Mouse (Mus musculus) neural tube, embryonic 14.5 days (tissue): ENCODE data around the gene Vrk1. TPM values are rescaled to one million over a fixed set of nuclear protein-coding genes. Genes with fewer than 3 reads are reported as not detected.

Experiments
- ATAC-seq: fragments of 200-750 bp; cut with Nextera tagmentation; 2 replicates; pipeline ENCODE4 v1.8.0; 2017; ENCODE audit warnings: low read depth, mild to moderate bottlenecking, moderate TSS enrichment, moderate library complexity
- H3K27ac ChIP-seq: fragments of 300-500 bp; sonication (generic); 2 replicates; pipeline ENCODE4 v1.5.1; 2014; ENCODE audit warnings: low read depth, mild to moderate bottlenecking, control low read depth, low read length, moderate library complexity, mixed read lengths
- H3K27me3 ChIP-seq: fragments of 300-500 bp; sonication (generic); 2 replicates; pipeline ENCODE4 v1.6.1; 2014; ENCODE audit warnings: low read length; ENCODE audit not compliant: control insufficient read depth, insufficient read depth
- H3K36me3 ChIP-seq: fragments of 300-500 bp; sonication (generic); 2 replicates; pipeline ENCODE4 v1.6.1; 2014; ENCODE audit warnings: low read length, mixed read lengths; ENCODE audit not compliant: control insufficient read depth, insufficient read depth
- H3K4me1 ChIP-seq: fragments of 300-500 bp; sonication (generic); 2 replicates; pipeline ENCODE4 v1.6.1; 2014; ENCODE audit warnings: low read length; ENCODE audit not compliant: control insufficient read depth, insufficient read depth
- H3K4me2 ChIP-seq: fragments of 300-500 bp; sonication (generic); 2 replicates; pipeline ENCODE4 v1.6.1; 2014; ENCODE audit warnings: mild to moderate bottlenecking, low read depth, low read length, control low read depth
- H3K4me3 ChIP-seq: fragments of 300-500 bp; sonication (generic); 2 replicates; pipeline ENCODE4 v1.5.1; 2014; ENCODE audit warnings: low read depth, low read length, control low read depth, mixed read lengths
- H3K9ac ChIP-seq: fragments of 300-500 bp; sonication (generic); replicated peaks from 2 replicates; pipeline ENCODE4 v1.6.1; 2014; ENCODE audit warnings: low read depth, mild to moderate bottlenecking, control low read depth, low read length, mixed read lengths
- H3K9me3 ChIP-seq: fragments of 300-500 bp; sonication (generic); 2 replicates; pipeline ENCODE4 v1.6.1; 2016; ENCODE audit warnings: low read length; ENCODE audit not compliant: control insufficient read depth
- WGBS: fragments of 180-500 bp; shearing (Covaris S2); extraction: QIAGEN DNeasy Blood & Tissue Kit; methylation state at CpG from one replicate; pipeline ENCODE4 v1.1.7; 2014; 5-methylcytosine and 5-hydroxymethylcytosine counted together
- polyA plus RNA-seq: library from polyadenylated mRNA; unstranded; fragments of >200 nt; fragmentation: Nextera tagmentation; extraction: Ambion mirVana; gene quantifications from 2 replicates; pipeline ENCODE4 v1.2.1, GENCODE M21; 2014

Gene Vrk1
- polyA plus RNA-seq, 1 experiment from 2014 or later, result 28.8 TPM

DNA sequence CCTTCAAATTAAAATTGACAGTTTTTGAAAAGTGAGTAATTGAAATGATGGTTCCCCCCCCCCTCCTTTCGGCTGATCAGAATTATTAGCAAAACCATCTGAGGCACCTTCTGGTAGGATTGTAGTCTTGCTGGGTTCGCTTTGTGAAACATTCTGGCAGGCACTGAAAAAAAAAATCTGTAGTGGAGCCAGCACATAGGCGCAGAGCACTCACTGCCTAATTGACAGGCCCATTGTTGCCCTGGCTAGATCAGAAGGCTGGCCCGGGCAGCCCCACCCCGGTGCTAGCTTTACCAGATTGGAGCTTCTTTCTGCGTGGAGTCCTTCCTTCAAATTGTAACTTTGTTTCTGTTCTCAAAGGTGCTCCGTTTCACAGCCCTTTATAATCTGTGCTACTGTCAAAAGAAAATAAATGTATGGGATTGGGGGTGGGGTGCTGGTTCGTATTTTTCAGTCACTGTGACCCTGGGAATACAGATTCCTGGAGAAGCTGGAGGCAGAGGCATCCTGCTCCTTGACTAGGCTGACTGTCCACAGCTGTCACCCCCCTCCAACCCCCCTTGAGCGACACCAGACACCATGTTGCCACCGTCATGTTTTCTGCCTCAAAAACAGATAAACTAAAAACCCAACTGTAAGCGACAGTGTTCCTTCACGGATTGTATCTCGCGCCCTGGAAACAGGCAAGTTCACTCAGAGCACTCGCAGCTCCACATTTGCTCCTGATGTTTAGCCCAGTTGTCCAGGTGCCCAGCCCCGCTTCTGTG, 72.3 kb downstream of the Vrk1 start:
- ATAC-seq, result peak; percentile 53; the same call in 1 of the 2 replicates
- no peak overlapping the region for H3K9ac ChIP-seq
- H3K4me2 ChIP-seq, result 0 out of 2 replicates have a peak overlapping the region, but pooled peaks have one; percentile 5
- H3K4me3 ChIP-seq, result no peak overlapping the region
- no peaks in the 10 kb centered on the region for H3K9me3 ChIP-seq
- no peaks in the 10 kb centered on the region for H3K27me3 ChIP-seq
- H3K36me3 ChIP-seq, result no peaks in the 10 kb centered on the region
- H3K27ac ChIP-seq, result peak overlapping the region; percentile 3
- 35% methylated on average over 16 of the region's 16 CpGs for WGBS
- peaks cover 27% of the 10 kb centered on the region for H3K4me1 ChIP-seq

DNA sequence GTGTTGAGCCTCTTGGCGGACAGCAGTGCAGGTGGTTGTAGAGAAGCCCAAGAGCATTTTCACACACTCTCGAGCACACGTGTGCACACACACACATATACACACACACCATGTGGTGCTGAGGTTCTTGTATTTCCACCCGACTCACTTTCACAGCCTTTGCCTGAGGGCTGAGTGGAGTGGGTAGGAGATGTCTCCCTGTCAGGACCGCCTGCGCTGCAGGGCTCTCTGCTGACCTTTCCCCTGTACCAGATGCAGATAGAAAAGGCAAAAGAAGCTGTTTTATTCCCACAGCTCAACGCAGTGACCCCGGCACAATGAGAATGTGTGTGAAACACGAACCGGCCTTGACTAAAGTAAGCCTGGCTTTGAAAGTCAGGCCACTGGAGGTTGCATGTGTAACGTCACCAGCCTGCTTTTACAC, 72.9 kb downstream of the Vrk1 start:
- no peaks in the 10 kb centered on the region for H3K36me3 ChIP-seq
- ATAC-seq, result no peak; the same call in 1 of the 2 replicates
- no peak overlapping the region for H3K4me2 ChIP-seq
- H3K4me1 ChIP-seq, result peaks cover 27% of the 10 kb centered on the region
- WGBS, result 29% methylated on average over 11 of the region's 11 CpGs
- peak overlapping the region; percentile 3; the same call in 1 of the 2 replicates for H3K27ac ChIP-seq
- H3K27me3 ChIP-seq, result no peaks in the 10 kb centered on the region
- H3K9ac ChIP-seq, result no peak overlapping the region
- no peaks in the 10 kb centered on the region for H3K9me3 ChIP-seq
- H3K4me3 ChIP-seq, result no peak overlapping the region

DNA sequence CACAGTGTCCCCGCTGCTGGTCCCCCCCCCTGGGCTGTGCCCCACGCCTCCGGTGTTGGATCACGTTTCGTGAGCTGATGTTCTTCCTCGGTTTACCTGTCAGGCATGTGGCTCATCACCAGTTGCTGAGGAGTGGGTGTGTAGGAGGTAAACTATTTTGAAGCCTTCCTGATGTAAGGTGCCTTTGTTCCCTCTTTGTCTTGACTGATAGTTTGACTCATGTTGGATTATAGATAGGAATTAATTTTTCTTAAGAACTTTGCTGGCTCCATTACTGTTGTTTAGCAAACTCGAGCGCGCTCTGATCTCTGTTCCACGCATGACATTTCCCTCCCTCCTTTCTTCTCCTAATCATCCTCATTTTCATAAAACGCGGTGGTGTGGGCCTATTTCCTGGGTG, 74.1 kb downstream of the Vrk1 start:
- H3K36me3 ChIP-seq, result no peaks in the 10 kb centered on the region
- no peaks in the 10 kb centered on the region for H3K27me3 ChIP-seq
- H3K9ac ChIP-seq, result no peak overlapping the region
- no peak for ATAC-seq
- peaks cover 27% of the 10 kb centered on the region for H3K4me1 ChIP-seq
- no peak overlapping the region for H3K27ac ChIP-seq
- no peak overlapping the region for H3K4me2 ChIP-seq
- 93% methylated on average over 12 of the region's 12 CpGs for WGBS
- H3K4me3 ChIP-seq, result no peak overlapping the region
- no peaks in the 10 kb centered on the region for H3K9me3 ChIP-seq

DNA sequence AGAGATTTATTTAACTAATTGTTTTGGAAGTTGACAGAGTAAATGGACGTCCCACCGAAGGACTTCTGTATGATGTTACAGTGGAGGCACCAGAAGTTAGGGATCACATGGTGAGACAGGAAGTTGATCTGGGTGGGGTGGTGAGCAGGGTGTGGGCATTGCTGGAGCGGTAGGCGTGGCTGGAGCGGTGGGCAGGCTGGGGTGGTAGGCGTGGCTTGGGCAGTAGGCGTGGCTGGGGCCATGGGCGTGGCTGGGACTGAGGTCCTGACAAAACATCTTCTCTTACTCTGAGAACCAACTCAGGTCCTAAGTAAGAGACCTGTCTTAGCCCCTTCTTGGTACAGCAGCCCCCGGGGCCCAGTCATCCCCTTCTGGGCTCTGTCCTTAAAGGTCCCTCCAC, 84.8 kb downstream of the Vrk1 start:
- 94% methylated on average over 9 of the region's 9 CpGs for WGBS
- ATAC-seq, result no peak
- Histone ChIP-seq H3K9me3 (no peaks in the 10 kb centered on the region), H3K9ac (no peak overlapping the region), H3K4me1 (no peaks in the 10 kb centered on the region), H3K36me3 (no peaks in the 10 kb centered on the region), H3K4me2 (no peak overlapping the region), H3K27ac (no peak overlapping the region), H3K4me3 (no peak overlapping the region), H3K27me3 (no peaks in the 10 kb centered on the region)

DNA sequence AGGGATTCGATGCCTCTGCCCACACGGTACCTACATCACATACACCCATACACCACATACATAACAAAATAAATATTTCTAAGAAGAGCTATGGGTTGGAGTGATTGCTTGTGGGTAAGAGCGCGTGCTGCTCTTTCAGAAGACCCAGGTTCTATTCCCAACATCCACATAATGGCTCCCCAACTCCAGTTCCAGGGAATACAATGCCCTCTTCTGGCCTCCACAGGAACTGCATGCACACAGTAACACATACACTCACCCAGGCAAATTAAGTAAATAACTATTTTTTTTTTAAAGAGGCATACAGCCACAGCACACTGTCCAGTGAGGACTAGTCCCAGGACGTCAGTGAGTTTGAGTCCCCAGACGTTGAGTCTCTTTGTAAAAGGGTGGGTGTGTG, 92.0 kb downstream of the Vrk1 start:
- no peak overlapping the region for H3K27ac ChIP-seq
- 97% methylated on average over 6 of the region's 6 CpGs for WGBS
- H3K4me1 ChIP-seq, result 0 out of 2 replicates have a peak, but pooled peaks cover 8% of the 10 kb centered on the region
- H3K9me3 ChIP-seq, result no peaks in the 10 kb centered on the region
- ATAC-seq, result no peak
- no peak overlapping the region for H3K9ac ChIP-seq
- no peaks in the 10 kb centered on the region for H3K36me3 ChIP-seq
- H3K4me2 ChIP-seq, result no peak overlapping the region
- no peaks in the 10 kb centered on the region for H3K27me3 ChIP-seq
- no peak overlapping the region for H3K4me3 ChIP-seq

DNA sequence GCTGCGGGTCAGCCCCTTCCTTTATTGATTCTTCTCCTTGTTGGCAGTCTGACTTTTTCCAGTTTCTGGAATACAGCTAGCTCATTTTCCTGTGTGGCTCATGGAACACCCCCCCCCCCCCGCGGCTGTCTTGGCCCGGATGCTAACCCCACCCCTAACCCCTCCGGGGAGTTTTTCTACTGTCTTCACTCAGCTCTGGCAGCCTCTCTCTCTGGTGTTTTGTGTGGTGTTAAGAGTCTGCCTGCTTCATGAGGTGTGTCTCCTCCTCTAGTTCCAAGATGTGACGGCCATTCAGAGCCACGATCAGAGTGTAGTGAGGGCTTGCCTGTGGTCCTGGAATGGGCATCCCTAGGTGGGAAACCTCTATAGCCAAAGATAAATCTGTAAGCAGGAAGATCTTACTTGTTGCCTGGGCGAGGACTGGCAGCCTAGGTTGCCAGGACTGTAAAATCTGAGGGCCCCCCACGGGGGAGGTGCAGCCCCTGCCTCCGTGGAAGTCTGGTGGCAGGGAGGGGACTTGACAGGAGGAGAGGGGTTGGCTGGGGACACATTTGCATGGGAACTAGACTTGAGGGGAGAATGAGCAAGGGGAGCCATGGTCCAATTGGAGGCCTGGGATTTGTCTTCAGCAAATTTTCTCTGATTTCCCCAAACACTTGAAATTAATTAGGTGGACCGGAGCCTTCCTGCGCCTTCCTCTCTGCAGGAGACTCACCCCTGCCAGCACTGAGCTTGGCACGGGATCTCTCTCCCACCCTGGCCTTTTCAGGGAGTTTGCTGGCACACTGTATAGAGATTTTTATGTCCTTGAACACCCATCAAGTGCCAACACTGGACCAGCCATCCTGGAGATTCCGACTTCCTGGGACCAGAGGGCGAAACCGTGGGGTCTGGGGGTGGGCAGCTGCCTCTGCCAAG, 93.0 kb downstream of the Vrk1 start:
- H3K9me3 ChIP-seq, result no peaks in the 10 kb centered on the region
- no peak overlapping the region for H3K4me2 ChIP-seq
- no peak overlapping the region for H3K27ac ChIP-seq
- no peaks in the 10 kb centered on the region for H3K27me3 ChIP-seq
- H3K9ac ChIP-seq, result no peak overlapping the region
- WGBS, result 46% methylated on average over 16 of the region's 16 CpGs
- peak; percentile 49; the same call in 1 of the 2 replicates for ATAC-seq
- H3K36me3 ChIP-seq, result no peaks in the 10 kb centered on the region
- H3K4me1 ChIP-seq, result 0 out of 2 replicates have a peak, but pooled peaks cover 8% of the 10 kb centered on the region
- H3K4me3 ChIP-seq, result no peak overlapping the region

DNA sequence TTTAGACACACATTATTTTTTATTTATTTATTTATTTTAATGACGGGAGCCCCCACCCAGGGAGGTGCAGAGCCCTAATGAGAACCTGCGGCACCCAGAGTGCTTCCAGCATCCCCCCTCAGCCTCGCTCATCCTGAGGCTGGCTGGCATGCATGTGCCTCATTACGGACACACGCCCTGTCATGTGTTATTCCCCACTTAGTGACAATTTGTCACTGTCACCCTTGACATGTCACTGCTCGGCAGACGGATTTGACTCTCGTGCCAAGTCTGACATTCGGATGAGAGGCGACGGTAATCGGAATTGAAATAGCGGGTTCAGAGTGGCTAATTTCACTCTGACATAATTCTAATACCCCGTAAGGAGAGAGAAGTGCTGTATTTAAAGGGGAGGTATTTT, 97.2 kb downstream of the Vrk1 start:
- ATAC-seq, result no peak
- Histone ChIP-seq H3K27me3 (no peaks in the 10 kb centered on the region), H3K4me3 (no peak overlapping the region), H3K36me3 (no peaks in the 10 kb centered on the region), H3K27ac (no peak overlapping the region), H3K4me1 (0 out of 2 replicates have a peak, but pooled peaks cover 8% of the 10 kb centered on the region), H3K9me3 (no peaks in the 10 kb centered on the region), H3K4me2 (no peak overlapping the region), H3K9ac (no peak overlapping the region)
- 74% methylated on average over 14 of the region's 14 CpGs for WGBS

DNA sequence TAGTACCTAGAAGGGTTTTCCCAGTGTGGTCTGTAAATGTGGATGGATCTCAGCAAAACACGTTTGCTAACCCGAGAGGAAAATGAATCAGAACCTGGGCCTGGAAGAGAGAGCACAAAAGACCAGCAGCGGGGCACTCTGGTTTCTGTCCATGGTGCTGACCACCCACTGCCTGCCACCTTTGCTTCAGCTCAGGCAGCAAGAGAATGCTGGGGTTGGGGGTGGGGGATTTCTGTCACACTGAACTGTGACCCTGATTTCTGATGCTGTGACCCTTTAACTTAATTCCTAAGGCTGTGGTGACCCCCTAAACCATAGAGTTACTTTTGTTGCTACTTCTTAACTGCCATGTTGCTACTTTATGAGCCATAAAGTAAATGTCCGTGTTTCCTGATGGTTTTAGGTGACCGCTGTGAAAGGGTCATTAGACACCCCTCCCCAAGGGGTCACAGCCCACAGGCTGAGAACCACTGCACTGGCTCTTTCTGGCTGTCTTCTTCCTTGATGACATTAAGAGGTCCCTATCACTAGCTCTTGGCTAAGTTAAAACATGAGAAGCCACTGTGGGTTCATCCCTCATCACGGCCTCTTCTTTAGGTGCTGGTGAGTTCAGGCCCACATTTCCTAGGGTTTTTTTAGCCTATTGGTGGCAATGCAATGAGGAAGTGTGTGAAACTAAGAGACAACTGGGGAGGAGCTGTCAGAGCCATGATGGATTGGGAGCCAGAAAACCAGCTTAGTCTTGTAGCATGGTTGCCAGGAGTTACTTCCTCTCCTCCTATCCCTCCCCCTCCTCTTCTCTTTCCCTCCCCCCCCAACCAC, 105.3 kb downstream of the Vrk1 start:
- H3K9me3 ChIP-seq, result no peaks in the 10 kb centered on the region
- no peak overlapping the region for H3K9ac ChIP-seq
- H3K36me3 ChIP-seq, result no peaks in the 10 kb centered on the region
- no peak for ATAC-seq
- H3K4me1 ChIP-seq, result 0 out of 2 replicates have a peak, but pooled peaks cover 5% of the 10 kb centered on the region
- H3K27me3 ChIP-seq, result no peaks in the 10 kb centered on the region
- H3K4me3 ChIP-seq, result no peak overlapping the region
- no peak overlapping the region for H3K4me2 ChIP-seq
- 9% methylated on average over 6 of the region's 6 CpGs for WGBS
- no peak overlapping the region for H3K27ac ChIP-seq
